Mouse (Mus musculus): ENCODE data around the gene Prmt8.
A peak's percentile ranks its signal among the peaks of the same experiment; 100 is the strongest.

Gene Prmt8

DNA sequence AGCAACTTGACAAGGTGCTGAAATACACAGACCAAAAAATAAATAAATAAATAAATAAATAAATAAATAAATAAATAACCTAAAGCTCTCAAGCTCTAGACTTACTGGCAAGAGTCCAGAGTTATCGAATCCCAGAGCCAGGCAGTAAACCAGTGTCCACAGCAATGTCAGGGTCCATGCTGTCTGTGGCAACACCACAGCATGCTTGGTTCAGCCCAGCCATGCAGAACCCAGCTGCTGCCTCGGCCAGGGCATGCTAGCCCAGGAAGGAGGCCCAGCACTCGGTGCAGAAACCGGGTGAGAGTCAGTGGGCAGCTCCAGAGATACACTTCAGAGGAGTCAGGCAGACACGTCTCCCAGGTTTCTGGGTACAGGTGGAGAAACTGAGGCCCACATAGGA lies 29.4 kb downstream of the Prmt8 start:
- DNase-seq (ENCODE audit: low spot score in 2 of 2): no peak

DNA sequence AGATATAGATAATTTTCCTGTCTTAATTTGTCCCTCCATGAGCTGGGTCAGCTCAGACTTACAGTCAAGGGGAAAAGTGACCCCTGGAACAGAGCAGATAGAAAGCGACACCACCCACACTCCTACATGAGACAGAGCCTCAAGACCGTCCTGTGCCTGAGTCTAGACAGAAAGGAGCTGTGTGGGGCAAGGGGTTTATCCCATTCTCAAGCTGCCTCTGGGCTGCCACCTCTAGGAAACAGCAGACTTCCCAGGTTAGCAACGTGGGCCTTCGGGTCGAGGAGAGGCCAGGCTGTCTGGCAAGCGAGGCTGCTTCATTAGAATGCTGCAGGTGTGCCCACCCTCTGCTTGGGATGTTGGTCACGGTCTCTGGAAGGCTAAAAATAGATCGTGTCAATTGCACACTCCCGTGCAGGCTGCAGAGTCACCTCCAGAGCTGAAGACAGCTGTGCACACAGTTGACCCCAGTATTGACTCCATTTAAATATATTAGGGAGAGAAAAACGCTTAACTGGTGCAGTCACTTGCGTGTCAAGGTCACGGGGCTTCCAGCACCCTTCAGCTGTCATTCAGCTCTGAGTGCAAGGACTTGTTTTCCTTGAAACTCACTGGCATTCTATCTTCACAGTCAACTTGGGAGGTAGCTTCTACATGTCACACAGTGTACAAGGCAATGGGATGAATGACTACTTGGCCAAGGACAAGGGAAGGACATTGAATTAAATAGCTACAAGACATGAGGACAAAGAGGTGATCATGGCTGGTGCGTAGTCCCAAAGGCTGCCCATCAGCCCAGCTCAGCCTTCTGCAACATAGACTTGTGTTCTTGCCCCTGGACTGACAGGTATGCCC lies 33.9 kb downstream of the Prmt8 start:
- no peak for DNase-seq (ENCODE audit: low spot score in 2 of 2)

DNA sequence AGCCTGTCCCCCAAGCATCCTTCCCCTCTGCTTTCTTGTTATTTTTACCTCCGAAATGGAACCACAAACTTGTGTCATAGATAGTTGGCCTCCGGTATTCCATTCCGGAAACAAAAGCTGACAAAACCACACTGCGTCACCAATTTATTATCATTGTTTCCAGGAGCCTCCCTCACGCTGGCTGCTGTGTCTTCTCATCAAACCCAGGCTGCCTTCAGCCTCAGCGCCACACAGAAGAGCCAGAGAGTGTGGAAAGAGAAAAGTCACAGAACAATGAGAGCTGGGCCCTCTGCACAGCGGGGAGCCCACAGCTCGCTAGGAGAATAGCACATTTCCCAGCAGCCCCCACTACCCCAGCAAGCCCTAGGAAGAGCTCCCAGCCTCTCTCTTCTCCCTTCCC lies 46.1 kb downstream of the Prmt8 start:
- DNase-seq (ENCODE audit: low spot score in 2 of 2): no peak

DNA sequence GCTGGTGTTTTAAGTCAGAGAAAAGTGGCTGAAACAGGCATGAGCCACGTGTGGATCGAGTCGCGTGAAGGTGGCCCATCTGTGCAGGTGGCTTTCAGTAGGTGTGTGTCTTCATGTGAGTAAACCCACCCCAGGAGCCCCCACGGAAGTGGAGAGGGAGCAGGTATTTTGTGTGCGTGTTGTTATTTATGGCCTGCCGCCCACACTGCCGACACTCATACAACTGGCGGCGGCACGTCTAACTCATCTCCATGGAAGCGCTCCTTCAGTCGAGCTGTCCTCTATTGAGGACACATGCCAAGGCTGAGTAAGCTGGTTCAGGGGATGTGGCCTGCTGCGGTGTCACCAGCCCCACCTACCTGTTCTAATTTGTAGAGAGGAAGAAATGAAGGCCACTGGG lies 49.4 kb downstream of the Prmt8 start:
- DNase-seq (ENCODE audit: low spot score in 2 of 2): peak; percentile 51 to 56

DNA sequence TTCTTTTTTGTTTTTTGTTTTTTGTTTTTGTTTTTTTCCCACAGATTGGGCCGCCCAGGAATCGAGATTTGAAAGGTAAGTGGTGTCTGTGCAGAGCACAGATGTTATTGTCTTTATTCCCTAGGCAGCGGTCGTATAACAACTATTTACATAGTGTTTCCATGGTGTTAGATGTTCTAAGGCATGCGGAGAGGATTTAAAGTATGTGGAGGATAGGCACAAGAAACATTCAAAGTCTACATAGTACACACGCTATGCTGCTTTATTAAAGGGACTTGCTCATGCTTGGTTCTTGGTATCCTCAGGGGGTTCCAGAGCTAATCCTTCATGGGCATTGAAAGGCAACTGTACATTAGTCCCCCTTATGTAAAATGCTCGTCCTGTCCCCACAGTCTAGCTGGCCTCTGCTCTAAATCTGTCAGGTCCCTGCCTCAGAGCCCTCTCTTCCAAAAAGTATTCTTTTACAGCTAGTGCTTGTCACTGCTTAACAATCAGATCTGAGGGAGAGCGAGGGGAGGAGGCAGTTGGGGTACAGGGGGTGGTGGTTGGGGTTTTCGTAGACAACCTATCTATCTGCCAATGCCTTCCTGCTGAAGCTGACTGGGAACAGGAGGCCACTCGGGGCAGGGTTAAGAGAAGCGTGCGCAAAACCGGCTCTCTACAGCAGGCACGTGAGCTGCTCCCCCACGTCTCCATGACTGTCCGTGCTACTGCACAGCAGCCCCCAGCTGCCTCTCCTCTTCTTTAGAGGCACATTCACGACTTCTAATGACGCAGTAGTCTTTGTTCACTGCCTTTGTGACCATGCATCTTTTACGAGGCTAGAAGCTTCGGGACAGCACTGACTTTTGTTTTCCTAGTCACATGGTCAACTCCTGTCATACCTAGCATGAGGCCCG lies 51.8 kb downstream of the Prmt8 start:
- no peak for DNase-seq (ENCODE audit: low spot score in 2 of 2)

DNA sequence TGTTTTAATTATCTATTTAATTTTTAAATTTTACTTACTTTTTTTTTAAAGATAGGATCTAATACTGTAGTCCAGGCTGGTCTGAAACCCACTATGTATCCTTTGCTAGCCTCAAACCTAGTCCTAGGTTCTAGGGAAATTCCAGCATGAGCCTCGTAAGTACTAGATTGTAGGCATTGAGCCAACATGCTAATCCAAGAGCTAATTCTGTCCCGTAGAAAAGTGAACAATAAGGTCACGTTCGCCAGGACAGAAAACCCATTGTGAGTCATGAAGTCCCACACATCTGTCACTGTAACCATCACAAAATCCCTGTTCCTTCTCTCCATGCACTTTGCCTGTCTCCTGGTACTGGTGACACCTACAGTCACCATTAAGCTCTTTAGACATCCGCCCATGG lies 53.8 kb downstream of the Prmt8 start:
- no peak for DNase-seq (ENCODE audit: low spot score in 2 of 2)

DNA sequence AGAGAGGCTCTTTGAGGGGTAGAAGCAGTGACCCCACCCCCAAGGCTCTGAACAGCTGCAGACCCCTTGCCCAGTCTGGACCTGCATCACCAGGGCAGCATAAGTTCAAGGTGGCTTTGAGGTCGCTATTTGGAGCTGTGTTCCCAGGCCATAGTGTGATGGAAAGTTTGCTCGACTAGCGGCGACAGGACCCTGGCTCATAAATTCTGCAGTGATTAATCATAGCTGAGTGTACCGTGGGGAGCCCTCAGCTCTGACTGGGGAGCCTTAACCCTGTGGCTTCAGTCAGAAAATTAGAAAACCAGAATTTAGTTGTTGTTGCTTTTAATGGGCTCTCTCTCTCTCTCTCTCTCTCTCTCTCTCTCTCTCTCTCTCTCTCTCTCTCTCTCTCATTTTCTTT lies 54.4 kb downstream of the Prmt8 start:
- no peak for DNase-seq (ENCODE audit: low spot score in 2 of 2)

DNA sequence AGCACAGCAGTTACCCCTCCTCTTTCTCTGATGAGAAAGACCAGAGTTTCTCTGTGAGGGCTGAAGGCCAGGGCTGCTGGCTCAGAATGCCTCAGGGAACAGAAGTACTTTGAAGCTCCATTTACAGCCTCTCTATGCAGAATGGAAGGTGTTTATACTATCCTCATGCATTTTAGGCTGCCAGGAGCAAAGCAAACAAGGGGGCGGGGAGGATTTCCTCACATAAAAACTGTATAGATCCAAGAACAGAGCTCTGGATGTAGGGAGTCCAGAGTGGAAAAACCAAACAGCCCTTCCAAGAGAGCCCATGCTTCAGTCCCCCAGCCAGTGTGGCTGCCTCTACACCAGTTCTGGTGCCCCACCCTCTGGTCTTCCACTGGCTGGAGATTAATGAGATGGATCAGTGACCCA lies 61.0 kb downstream of the Prmt8 start:
- no peak for DNase-seq (ENCODE audit: low spot score in 2 of 2)

DNA sequence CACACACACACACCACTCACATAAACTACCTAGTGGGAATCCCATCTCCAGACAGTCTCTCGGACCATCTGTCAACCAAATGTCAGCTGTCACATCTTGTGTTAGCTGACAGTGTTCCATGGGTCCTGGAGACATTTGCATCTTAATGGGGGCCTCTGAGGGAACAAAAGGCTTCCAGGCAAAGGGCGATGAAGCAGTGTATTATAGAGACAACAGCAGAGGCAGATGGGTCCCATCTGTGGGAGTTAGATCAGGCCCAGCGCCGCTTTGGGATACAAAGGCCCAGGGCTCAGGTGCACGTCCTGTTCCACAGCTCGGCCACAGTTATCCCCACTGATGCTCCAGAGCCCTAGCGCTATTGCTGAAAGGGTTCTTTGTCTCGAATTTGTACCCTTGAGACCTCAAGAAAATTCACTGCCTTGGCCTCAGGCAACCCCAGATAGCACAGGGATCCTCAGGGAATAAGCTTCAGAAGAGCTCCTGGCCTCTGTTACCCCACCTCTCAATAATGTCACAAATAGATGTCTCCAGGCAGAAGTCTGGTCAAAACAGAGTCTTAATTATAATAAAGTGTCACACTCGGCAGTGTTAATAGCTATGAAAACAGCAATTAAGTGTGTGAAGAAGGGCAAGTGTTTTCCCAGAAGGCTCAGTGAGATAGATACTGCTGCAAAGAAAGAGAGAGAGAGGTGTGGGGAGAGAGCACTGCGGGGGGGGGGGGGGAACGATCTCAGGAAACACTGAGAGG lies 68.1 kb downstream of the Prmt8 start:
- no peak for DNase-seq (ENCODE audit: low spot score in 2 of 2)

DNA sequence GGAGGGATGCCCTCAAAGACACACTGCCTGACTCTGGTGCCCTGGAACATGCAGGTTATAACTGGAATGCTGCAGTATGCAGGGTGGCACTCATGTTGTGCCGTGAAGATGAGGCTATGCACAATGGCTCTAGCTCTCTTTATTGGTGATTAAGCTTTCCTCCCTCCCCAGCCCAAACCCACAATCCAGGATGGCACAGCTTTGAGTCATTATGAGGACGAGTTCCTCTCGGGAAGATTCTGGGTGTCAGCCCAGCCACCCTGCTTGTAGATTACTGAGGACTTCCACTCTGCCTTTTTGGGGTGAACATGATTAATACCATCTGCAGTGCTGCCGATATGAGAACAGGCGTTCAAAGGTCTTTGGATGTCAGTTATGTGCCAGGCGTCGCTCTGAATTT lies 75.6 kb downstream of the Prmt8 start:
- no peak for DNase-seq (ENCODE audit: low spot score in 2 of 2)

DNA sequence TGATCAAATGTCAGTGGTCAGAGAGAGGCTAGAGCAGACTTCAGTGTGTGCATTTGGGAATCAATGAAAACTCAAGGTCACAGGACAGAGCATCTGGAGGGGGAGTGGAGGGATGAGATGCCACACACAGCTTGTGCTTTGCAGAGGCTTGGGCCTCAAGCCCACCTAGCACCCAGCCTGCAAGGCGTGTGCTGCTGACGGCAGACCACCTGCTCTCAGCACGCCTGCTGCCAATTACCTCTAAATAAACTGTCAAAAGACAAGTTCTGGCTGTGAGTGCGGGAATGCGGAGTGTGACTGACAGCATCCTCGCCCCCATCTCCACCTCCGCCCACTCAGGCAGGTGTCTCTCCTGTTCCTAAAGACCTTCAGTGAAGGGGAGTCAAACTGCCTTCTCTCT lies 77.0 kb downstream of the Prmt8 start:
- DNase-seq (ENCODE audit: low spot score in 2 of 2): no peak

DNA sequence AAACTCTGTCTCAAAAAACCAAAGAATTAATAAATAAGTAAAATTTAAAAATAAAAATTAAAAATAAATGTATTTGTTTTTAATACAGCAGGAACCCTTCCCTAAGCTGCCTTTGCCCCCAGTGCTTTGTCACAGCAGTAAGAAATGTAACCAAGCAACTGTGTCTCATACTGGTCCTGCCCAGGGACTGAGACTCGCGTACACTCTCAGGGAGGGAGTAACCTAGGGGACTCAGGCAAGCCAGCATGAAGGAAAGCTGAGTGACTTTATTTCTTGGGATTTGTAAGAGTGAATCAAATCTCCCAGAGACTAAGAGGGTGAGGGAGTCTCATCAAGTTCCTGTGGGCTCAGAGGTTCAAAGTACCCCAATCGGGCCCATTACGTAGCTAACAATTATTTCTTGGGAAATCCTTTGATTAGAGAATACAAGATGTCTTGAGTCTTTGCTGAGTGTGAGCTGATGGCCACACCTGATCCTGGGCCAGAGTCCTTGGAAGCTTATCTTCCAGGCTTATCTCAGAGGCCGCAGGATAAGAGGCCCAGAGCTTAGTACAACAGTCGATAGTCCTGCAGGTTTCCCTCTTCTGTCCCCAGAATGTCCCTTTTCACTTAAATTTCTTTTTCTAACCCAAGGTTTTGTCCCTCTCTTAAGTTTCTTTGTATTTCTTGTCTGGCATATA lies 82.0 kb downstream of the Prmt8 start:
- no peak for DNase-seq (ENCODE audit: low spot score in 2 of 2)

DNA sequence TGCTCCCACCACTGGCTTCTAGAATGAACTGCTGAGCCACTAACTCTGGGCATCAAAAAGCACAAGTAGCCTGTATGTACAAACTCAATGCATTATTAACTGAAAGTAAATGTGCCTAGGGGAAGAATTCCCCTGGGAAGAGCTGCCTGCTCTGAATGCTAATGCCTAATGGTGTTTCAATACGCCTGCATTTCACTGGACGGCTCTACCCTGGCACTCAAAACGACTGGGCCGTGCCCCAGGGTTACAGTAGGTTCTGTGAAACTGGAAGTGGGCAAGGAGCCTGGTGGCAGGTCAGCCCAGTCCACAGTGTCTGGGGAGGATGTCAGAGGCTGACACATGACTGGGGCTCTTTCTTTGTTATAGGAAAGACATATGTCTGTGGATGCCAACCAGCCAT lies 84.3 kb downstream of the Prmt8 start:
- no peak for DNase-seq (ENCODE audit: low spot score in 2 of 2)

DNA sequence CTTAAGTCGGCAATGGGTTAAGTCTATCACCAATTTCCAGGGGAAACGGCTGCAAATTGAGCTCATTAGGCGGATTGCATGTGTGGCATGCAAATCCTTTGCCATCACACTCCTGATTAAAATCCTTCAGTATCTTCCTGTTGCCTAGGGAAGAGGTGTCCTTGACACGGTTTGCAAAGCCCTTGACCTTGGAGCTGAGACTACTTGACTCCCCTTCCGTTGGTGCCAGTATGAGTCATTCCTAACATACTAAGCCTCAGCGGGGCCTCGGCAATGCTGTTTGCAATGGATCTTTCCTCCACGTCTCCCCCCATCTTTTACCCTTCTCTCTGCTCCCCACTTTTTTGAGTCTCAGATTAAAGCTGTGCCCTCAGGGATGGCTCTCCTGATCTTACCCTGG lies 85.7 kb downstream of the Prmt8 start:
- DNase-seq (ENCODE audit: low spot score in 2 of 2): no peak

DNA sequence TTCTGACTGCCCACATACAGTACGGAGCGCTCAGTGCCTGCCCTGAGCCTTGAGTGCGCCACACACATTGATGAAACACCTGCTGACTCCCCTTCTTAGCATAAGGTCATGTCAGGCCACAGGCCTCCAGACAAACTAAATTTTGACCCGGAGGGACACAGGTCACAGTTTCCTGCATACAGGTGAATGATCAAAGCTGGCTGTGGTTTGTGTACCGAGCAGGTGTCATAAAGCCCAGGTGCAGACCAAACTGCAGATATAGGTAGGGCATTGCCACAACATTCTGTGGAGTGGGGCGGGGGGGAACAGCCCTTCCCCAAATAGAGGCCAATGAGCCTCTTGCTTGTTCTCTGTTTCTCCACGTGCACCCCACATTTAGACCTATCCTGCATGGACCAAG lies 88.5 kb downstream of the Prmt8 start:
- no peak for DNase-seq (ENCODE audit: low spot score in 2 of 2)

DNA sequence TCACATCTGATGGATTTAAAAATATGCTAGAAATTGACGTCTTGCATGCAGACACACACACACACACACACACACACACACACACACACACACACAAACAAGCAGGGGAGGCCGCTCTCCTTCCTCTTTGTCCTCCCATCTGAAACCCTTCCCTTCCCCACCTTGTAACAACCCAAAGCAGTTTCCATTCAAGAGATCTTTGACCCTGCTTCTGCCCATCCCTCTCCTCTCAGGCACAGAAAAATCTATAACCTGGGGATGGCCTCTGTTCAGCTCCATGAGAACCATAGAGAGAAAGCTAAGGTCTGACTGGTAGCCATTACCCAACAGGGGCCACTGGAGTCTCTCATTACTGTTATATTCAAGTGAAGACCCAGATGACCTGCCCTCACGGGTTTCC lies 90.3 kb downstream of the Prmt8 start:
- DNase-seq (ENCODE audit: low spot score in 2 of 2): no peak

DNA sequence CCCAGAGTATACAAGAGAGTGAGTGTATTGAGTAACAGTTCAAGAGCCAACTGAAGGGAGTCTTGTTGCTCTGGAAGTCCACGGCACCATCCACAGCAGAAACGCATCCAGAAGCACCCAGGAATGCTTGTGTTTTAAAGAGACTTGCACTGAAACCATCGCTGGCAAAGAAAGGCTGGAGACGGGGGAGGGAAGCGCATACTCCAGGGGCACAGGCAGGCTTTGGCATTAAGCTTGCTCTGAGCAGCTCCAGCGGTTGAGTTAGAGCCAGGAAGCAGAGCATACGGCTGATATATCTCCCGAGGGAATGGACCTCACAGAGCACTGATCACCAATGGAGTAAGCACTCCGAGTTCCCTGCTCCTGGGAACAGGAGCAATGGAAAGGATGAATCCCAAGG lies 91.0 kb downstream of the Prmt8 start:
- no peak for DNase-seq (ENCODE audit: low spot score in 2 of 2)

DNA sequence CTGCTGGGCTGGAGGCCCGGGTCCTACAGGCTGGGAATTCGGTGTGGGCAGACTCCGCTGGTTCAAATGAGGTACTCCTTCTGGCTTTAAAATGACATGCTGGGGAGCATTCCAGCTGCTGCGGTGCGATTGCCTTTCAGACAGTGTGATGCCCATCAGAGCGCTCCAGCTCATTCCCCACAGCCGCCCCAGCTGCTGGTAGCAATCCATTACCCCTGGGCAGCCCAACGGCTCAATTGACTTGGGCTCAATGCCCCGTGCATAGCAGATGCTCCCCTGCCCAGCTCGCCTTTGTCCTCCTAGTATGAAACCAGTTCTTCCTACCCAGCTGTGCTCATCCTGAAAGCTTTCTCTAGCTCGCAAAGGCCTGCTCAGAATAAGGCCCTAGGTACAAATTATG lies 92.4 kb downstream of the Prmt8 start:
- DNase-seq (ENCODE audit: low spot score in 2 of 2): no peak

DNA sequence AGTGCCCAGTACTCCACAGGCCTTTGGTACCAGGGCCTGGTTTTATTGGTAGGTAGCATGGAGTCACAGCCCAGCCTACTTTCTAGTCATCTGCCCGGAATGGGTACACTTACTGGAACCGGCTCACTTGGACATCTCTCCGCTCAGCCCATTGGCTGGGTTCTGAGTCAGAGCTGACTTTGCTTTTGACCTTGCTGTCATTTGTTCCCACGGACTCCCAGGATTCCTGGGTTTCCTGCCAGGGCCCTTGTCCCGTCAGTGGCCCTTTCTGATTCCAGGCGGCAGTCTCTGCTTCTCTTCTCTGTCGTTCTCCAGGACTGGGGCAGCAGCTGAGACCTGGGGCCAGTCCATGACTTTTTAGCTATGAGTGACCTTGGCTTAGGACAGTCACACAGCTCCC lies 97.2 kb downstream of the Prmt8 start:
- no peak for DNase-seq (ENCODE audit: low spot score in 2 of 2)

DNA sequence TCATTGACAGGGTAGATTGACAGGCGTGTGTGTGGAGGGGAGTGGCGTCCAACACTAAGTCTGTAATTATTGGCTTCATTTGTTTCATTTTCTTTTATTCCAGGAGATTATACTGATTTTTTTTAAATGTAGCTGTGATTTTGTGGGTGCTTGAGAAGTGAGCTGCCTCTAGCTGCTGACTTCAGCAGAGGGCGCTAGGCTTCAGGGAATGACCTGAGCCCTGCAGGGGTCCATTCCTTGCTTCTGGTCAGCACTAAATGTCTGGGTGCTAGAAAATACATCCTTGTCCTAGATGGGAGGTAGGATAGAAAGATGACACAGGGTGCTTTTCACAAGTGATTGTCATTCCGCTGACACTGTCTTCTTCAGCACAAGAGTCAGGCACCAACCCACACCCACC lies 99.2 kb downstream of the Prmt8 start:
- DNase-seq (ENCODE audit: low spot score in 2 of 2): no peak

DNA sequence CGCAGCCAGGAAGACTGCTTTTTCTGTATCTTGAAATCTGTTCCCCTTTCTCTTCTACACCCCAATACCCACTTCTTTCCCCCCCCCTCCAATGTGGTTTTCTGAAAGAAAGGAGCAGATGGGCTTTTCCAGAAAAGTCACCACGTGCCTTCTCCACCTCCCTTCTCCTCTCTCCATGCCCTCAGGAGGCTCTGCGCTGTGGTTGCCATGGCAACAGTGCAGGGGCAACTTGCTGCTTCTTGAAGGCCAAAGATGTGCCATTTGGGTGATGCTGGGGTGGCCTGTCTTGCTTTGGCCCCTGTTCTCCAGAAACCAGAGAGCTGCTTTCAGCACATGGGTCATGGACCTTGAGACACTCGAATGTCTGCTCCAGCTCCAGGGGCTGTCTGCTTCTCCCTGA lies 100.0 kb downstream of the Prmt8 start:
- no peak for DNase-seq (ENCODE audit: low spot score in 2 of 2)

DNA sequence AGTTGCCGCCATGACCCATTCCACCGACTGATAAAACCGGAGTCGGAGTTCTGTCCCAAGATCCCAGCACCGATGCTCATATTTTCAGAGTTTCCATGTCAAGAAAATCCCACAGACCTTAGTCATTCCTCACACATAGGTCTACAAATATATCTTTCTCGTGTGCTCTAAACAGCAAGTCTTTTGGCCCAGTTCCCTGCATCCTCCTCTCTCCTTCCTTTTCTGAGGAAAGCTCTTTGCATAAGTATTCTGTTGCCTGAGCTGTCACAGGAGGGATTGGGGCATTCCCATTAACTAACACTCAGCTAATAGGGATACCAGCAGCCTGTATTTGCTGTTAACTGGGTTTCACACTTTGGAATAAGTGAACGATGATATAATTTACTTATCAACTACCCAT lies 106.0 kb downstream of the Prmt8 start:
- peak; percentile 59 to 83 for DNase-seq (ENCODE audit: low spot score in 2 of 2)

Measured in right cerebral cortex, postnatal 36 days (tissue).